Mouse (Mus musculus) ES-Bruce4 (cell line): ENCODE data around the gene Slc31a1.

ENCODE experiments used
- CTCF ChIP-seq: IDR thresholded peaks from one replicate; pipeline ENCODE4 v1.8.1; 2011; ENCODE audit warnings: low read depth, low read length
- EP300 ChIP-seq: IDR thresholded peaks from 2 replicates; pipeline ENCODE4 v1.6.1; 2011; ENCODE audit warnings: low read depth, low read length; ENCODE audit not compliant: insufficient read depth
- POLR2A ChIP-seq: IDR thresholded peaks from one replicate; pipeline ENCODE4 v1.8.1; 2011; ENCODE audit warnings: low read length; ENCODE audit not compliant: insufficient read depth

- TF ChIP-seq EP300 (no peak), POLR2A (no peak), CTCF (no peak)
These were observed 57.9 kb downstream of the Slc31a1 start for GRCm38 (mm10) chr4:62418448-62418847.
